Mouse (Mus musculus) liver, adult 2 months (tissue): ENCODE data around the gene Srrm1.

Source experiments
- CTCF ChIP-seq: fragments of 200-500 bp; IDR thresholded peaks from 2 replicates; pipeline ENCODE4 v1.5.1; 2011; ENCODE audit warnings: low read depth, low read length, control low read depth
- POLR2A ChIP-seq: fragments of 200-500 bp; IDR thresholded peaks from 2 replicates; pipeline ENCODE4 v1.6.1; 2011; ENCODE audit warnings: low read length, control low read depth; ENCODE audit not compliant: insufficient read depth; ENCODE audit errors: extremely low read depth

DNA sequence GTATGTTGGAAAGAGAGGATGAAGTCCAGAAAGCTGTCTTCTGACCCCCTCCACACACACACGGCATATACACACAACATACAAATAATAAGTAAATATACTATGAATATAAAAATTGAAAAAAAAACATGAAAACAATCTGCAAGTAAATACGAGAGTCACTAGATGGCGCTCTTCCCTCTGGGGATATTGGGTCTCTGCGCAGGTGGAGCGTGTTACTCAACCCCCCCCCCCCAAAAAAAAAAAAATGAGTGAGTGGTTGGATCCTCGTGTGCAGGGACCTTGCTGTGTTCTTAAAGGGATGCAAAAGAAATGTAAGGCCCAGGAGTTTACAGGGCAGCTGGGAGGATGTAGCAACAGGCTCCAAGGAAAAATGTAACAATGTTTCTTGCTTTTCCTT, 5.6 kb upstream of the Srrm1 start:
- TF ChIP-seq POLR2A (no peak), CTCF (peak; percentile 48)
